Mouse (Mus musculus) small intestine, adult 2 months (tissue): ENCODE results near the gene St8sia1.

Experiments
- CTCF ChIP-seq: fragments of 200-500 bp; IDR thresholded peaks from 2 replicates; pipeline ENCODE4 v1.5.1; 2012; ENCODE audit warnings: low read depth, mild to moderate bottlenecking, control low read depth, inconsistent platforms, low read length, moderate library complexity, mixed read lengths; ENCODE audit not compliant: insufficient replicate concordance, insufficient read length; ENCODE audit errors: extremely low read depth
- POLR2A ChIP-seq: fragments of 200-500 bp; IDR thresholded peaks from 2 replicates; pipeline ENCODE4 v1.6.1; 2012; ENCODE audit warnings: low read depth, mild to moderate bottlenecking, control low read depth, inconsistent platforms, low read length, moderate library complexity

DNA sequence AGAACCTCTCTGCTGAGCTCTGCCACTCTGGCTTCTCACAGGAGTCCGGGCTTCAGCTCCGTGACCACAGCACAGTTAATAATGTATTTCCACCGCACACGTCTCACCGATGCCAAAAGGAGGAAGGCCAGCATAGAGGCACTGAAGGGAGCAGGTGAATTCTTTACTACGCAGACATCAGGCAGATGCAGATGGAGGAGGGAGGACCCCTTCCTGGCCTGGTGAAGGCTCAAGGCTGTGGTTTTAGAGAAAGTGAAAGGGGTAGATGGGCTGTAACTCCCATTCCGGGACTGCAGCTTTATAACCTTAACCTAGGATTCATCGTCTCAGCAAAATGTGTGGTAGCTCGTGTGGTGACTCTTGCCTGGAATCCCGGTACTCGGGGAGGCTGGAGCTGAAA, 13.9 kb downstream of the St8sia1 start:
- no peak for TF ChIP-seq CTCF
- no peak for TF ChIP-seq POLR2A
